Mouse (Mus musculus): ENCODE measurements at regions not wholly inside any gene's neighbourhood (a gene's known extent, or its start where the extent isn't known, plus 50 kb on each side); places are given as distances from the start of the nearest gene placed in this dataset.

GRCm38 (mm10) chr10:99902280-99903231 lies 112.9 kb upstream of the Kitl start:
- no peak for DNase-seq (ENCODE audit: low spot score in 2 of 2)

GRCm38 (mm10) chr10:99900955-99901835 lies 114.2 kb upstream of the Kitl start:
- DNase-seq (ENCODE audit: low spot score in 2 of 2) = no peak

- no peak for DNase-seq (ENCODE audit: low spot score in 2 of 2)
These were observed 121.4 kb upstream of the Kitl start for GRCm38 (mm10) chr10:99893999-99894398.

DNA sequence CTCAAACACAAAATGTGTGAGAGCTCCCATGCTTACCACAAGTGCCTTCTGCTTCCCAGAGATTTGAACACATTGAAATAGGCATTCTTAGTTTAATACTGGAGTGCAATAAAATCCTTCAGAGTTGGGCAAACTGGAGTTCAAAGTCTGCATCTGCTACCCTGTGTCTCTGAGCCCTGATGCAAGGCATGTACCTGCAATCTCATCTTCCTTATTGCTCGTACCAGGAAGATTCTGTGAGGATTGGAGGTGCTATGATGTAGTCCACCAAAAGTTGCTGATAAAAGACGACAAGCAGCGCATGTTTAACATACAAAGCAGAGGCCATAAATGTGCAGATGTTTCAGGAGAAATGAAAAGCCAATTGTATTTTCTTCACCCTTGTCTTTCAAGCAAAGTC lies 123.5 kb upstream of the Kitl start:
- DNase-seq (ENCODE audit: low spot score in 2 of 2) = no peak

DNA sequence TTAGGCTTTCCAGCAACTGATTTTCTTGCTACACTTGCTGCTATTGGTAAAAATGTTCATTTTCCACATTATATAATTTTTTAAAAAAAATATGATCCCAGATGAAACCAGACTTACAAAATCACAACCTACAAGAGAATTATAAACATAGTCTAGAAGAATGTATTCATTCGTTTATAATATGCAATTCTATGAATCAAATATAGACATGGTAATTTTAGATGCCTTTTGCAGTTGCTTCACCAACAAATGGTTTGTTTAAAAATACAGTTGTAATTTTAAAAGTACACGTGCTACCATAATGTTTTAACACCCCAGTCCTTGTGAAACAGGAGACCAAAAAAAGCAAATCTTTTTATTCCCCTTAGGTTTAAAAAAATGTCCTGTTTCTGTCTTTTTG lies 122.4 kb upstream of the Csl start:
- no peak for DNase-seq (ENCODE audit: low spot score in 2 of 2)

DNA sequence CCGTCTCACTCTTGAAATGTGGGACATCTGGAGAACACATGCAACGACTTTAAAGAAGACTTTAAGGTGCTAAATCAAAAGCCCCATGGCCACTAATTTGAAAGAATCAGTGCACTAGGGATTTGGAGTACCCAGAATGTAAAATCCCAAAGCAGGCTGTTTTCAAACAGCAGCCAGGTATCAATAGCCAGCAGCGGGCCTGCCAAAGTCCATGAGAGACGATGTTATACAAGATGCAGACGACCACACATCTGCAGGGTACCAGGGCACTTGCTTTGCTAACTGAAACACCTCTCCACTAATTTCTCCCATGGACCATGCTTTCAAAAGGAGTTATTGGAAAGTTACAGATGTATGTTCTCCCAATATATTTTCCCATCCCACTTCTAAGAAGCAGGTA lies 119.9 kb upstream of the Csl start:
- no peak for DNase-seq (ENCODE audit: low spot score in 2 of 2)

DNA sequence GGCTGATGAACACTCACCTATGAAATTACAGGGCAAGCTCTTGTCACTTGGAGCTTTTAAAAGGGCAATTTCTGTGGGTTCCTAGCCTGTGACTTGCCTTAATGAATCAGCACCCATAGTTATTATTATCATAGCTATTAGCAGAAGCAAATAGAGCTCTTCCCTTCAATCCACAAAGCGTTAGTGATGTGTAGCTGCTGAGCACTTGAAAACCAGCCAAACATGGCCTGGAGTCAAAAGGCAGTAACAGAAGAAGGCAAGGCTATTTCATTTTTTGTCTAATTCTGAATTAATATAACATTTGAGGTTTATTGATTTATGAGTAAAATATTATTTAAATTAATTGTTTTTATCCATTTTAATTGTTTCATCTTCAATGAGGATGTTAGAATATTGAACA lies 105.3 kb upstream of the Csl start:
- no peak for DNase-seq (ENCODE audit: low spot score in 2 of 2)

GRCm38 (mm10) chr10:99860322-99861089 lies 101.0 kb upstream of the Csl start:
- DNase-seq (ENCODE audit: low spot score in 2 of 2) = no peak

DNA sequence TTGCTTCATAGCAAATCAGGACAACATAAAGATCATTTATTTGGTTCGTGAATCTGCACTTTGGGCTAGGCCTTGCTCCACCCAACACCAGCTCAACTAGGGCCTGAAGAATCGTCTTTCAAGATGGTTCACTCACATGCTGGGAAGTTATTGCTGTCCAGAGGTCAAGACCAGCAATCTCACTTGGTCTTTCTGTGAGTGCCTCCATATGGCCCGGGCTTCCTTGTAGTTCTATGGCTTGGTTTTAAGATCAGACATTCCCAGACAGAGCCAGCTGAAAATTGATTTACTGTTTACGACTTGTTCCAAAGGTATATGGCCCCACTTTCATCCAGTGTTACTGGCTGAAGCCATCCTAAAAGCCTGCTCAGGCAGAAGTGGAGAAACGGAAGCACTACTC lies 84.7 kb upstream of the Csl start:
- DNase-seq (ENCODE audit: low spot score in 2 of 2) = no peak

DNA sequence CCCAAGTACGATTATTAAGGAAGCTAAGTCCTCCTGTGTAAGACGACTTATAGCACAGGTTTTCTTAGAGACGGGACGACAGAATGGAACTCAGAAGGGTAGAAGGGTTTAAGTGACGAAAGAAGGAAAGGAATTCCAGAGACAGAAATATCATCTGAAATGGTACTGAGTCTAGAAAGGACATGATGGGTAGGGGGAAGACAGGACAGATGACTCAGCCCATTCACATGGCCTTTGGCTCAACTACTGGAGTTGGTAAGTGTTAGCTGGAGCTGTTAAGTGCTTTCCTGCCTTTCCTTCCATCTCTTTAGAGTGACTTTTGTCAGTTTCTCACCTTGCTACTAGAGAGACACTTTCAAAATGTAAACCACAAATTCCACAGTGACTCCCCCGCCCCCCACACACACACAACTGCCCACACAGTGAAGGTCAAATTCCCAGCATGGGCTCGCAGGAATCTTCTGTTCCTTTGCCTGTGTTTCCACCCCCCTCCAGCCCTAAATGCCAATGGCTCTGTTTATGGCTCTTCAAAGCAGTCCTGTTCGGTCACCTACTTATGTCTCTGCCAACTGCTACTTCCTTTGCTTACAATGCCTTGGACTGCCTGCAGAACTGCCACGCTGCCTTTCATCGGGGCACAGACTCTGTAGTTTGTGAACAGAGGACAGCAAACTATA lies 81.8 kb upstream of the Csl start:
- DNase-seq (ENCODE audit: low spot score in 2 of 2) = no peak

- DNase-seq (ENCODE audit: low spot score in 2 of 2) = no peak
These were observed 80.9 kb upstream of the Csl start for GRCm38 (mm10) chr10:99840179-99840876.

GRCm38 (mm10) chr10:99836835-99837412 lies 77.5 kb upstream of the Csl start:
- DNase-seq (ENCODE audit: low spot score in 2 of 2) = no peak

- DNase-seq (ENCODE audit: low spot score in 2 of 2) = peak; percentile 11 to 28
These were observed 75.6 kb upstream of the Csl start for GRCm38 (mm10) chr10:99834905-99835633.

GRCm38 (mm10) chr10:99829974-99830373 lies 70.5 kb upstream of the Csl start:
- no peak for DNase-seq (ENCODE audit: low spot score in 2 of 2)

DNA sequence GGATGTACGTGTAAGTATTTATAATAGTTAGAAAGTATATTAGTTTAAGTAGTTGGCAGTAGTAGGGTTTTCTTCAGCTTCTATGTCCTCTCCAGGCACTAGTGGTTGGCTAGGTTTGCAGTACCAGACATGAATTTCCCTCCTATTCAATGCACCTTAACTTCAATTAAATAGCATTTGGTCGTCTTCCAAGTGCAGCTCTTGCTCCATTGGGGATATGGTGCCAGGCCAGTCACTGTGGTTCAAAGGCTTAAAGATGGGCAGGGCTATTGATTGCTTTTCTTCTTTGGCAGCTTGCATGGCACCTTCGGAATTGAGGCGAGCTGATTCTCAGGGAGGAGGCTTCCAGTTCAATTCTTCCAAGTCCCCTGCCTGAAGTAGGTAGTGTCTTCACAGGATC lies 68.0 kb upstream of the Csl start:
- DNase-seq (ENCODE audit: low spot score in 2 of 2) = no peak

DNA sequence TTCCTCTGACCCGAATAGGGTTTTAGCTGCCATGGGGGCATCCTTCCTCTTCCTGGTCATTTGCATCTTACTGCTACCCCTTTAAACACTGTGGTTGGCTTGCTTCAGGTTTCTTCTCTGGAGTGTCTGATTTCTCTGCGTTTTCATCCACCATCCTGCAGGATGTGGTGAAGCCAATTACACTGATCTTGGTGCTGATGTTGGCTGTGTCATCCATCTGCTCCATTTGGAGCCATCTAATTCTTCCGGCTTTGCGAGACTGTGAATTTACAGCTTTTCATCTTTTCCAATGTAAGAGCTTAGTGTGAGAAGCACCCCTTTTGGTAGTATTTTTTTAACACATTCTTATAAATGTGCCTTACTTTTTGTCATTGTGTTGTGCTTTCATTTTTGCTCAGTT lies 66.4 kb upstream of the Csl start:
- DNase-seq (ENCODE audit: low spot score in 2 of 2) = no peak

GRCm38 (mm10) chr10:99812069-99812650 lies 52.7 kb upstream of the Csl start:
- DNase-seq (ENCODE audit: low spot score in 2 of 2) = no peak

- DNase-seq (ENCODE audit: low spot score in 2 of 2) = no peak
These were observed 52.0 kb upstream of the Csl start for GRCm38 (mm10) chr10:99811430-99811829.

All from layer of hippocampus, postnatal 10 days (tissue).